Mouse (Mus musculus): ENCODE results near the gene Dpep2nb.

GRCm38 (mm10) chr8:106046872-106047559 lies 41.2 kb upstream of the Dpep2nb start:
- peak; percentile 71 for TF ChIP-seq TAL1 (IDR thresholded peaks at IDR 0.05; ENCODE audit: low read length)
- no peak for TF ChIP-seq GATA1 (IDR thresholded peaks at IDR 0.05; ENCODE audit: low read length)
